Mouse (Mus musculus) liver, embryonic 14.5 days (tissue): Measurements from ENCODE around the gene Cabs1.

ENCODE experiments used
- CTCF ChIP-seq: IDR thresholded peaks from 2 replicates; pipeline ENCODE4 v1.5.1; 2016; ENCODE audit warnings: antibody characterized with exemption, low read depth, control low read depth
- EP300 ChIP-seq: IDR thresholded peaks from 2 replicates; pipeline ENCODE4 v1.6.1; 2016; ENCODE audit warnings: antibody characterized with exemption, low read depth

- TF ChIP-seq CTCF (no peak), EP300 (no peak)
These were observed 47.6 kb upstream of the Cabs1 start for GRCm38 (mm10) chr5:87931603-87932002.
